In the genomic region with DNA sequence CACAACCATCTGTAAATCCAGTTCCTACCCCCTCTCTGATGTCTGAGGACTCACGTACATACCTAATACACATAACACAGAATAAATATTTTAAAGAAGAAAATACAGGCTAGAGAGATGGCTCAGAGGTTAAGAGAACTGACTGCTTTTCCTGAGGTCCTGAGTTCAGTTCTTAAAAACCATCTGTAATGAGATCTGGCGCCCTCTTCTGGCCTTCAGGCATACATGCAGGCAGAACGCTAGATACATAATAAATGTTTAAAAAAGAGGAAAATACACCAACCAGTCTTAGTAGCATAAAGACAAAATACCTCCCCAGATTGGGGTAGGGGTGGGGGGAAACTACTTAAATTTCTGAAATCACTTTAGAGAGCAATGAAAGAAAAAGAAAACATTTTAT, we compare ENCODE assay signal across 9 mouse cellular contexts. TPM values are rescaled to one million over a fixed set of nuclear protein-coding genes. Genes with fewer than 3 reads are reported as not detected.
DNase-seq lines count a peak whose midpoint lies in the region; ATAC-seq and TF ChIP-seq lines count a peak whose summit lies in the region.
"Had no signal": no experiment of that assay in that cellular context is flagged by ENCODE, and none has a peak within 500 bp of the region (broad histone marks: within the 10 kb centered on the region; RNA-seq: fewer than 3 reads in every experiment).

No protein-coding gene starts in this region.

- no peak overlapping the region for H3K27ac ChIP-seq in kidney, postnatal 0 days
- no peak overlapping the region for H3K27ac ChIP-seq in kidney, embryonic 14.5 days (ENCODE audit: low read depth, low read length)
- H3K27ac ChIP-seq in embryonic facial prominence, embryonic 14.5 days (replicated peaks; ENCODE audit: low read depth, low read length): peak overlapping the region; percentile 34
- H3K27ac ChIP-seq: lung, embryonic 15.5 days; neural tube, embryonic 15.5 days had no signal

- peaks cover 39% of the 10 kb centered on the region for H3K4me1 ChIP-seq in kidney, postnatal 0 days (replicated peaks; ENCODE audit: insufficient read depth, low read length)
- H3K4me1 ChIP-seq in kidney, embryonic 14.5 days (ENCODE audit: control insufficient read depth, insufficient read depth, low read length): peaks cover 58% of the 10 kb centered on the region
- H3K4me1 ChIP-seq in G1E (ENCODE audit: insufficient read depth, low read depth, low read length): no peaks in the 10 kb centered on the region
- peaks cover 60% of the 10 kb centered on the region for H3K4me1 ChIP-seq in embryonic facial prominence, embryonic 14.5 days (ENCODE audit: control insufficient read depth, insufficient read depth, low read length)

- DNase-seq in kidney, postnatal 0 days (ENCODE audit: low spot score): peak; percentile 59
- peak; percentile 27 to 42 for DNase-seq in B cell, adult 2 months
- DNase-seq in G1E (ENCODE audit: low spot score): no peak
- DNase-seq in embryonic facial prominence, embryonic 14.5 days (ENCODE audit: low spot score): no peak
- DNase-seq in MN1 (ENCODE audit: low spot score): no peak
- no peak for DNase-seq in ovary, postnatal 14 days (ENCODE audit: low spot score)

- H3K9ac ChIP-seq in kidney, postnatal 0 days (ENCODE audit: low read depth, low read length): no peak overlapping the region
- H3K9ac ChIP-seq in kidney, embryonic 14.5 days (ENCODE audit: low read depth, low read length): no peak overlapping the region
- no peak overlapping the region for H3K9ac ChIP-seq in embryonic facial prominence, embryonic 14.5 days (ENCODE audit: low read depth, low read length)
- H3K9ac ChIP-seq: lung, embryonic 15.5 days; neural tube, embryonic 15.5 days had no signal

- no peaks in the 10 kb centered on the region for H3K27me3 ChIP-seq in kidney, postnatal 0 days (ENCODE audit: insufficient read depth, low read length)
- no peaks in the 10 kb centered on the region for H3K27me3 ChIP-seq in kidney, embryonic 14.5 days (ENCODE audit: control insufficient read depth, insufficient read depth, low read length)
- H3K27me3 ChIP-seq in G1E (ENCODE audit: insufficient read depth, low read length): peaks cover 16% of the 10 kb centered on the region
- H3K27me3 ChIP-seq in embryonic facial prominence, embryonic 14.5 days (replicated peaks; ENCODE audit: control insufficient read depth, insufficient read depth, low read length): no peaks in the 10 kb centered on the region
- H3K27me3 ChIP-seq: lung, embryonic 15.5 days; neural tube, embryonic 15.5 days had no signal

- peak; percentile 76 for TF ChIP-seq CTCF in kidney, postnatal 0 days (IDR thresholded peaks at IDR 0.05; ENCODE audit: low read depth)
- 0 out of 2 replicates have a peak, but pooled peaks have one; percentile 28 for TF ChIP-seq CTCF in G1E (IDR thresholded peaks at IDR 0.05; ENCODE audit: low read depth, low read length)

- ATAC-seq in kidney, postnatal 0 days (replicated peaks; ENCODE audit: low FRiP score, low read depth): no peak
- ATAC-seq in kidney, embryonic 14.5 days (ENCODE audit: low FRiP score, low TSS enrichment): no peak
- ATAC-seq in G1E (ENCODE audit: extremely low read depth, insufficient number of reproducible peaks, low FRiP score, poor library complexity, severe bottlenecking): no peak
- ATAC-seq in embryonic facial prominence, embryonic 14.5 days (ENCODE audit: low read depth): no peak

- no peaks in the 10 kb centered on the region for H3K36me3 ChIP-seq in kidney, postnatal 0 days (ENCODE audit: insufficient read depth, low read length)
- H3K36me3 ChIP-seq in kidney, embryonic 14.5 days (ENCODE audit: control insufficient read depth, insufficient read depth, low read length): no peaks in the 10 kb centered on the region
- H3K36me3 ChIP-seq in G1E (replicated peaks): no peaks in the 10 kb centered on the region
- H3K36me3 ChIP-seq in embryonic facial prominence, embryonic 14.5 days (ENCODE audit: control insufficient read depth, insufficient read depth, low read length): no peaks in the 10 kb centered on the region
- H3K36me3 ChIP-seq: lung, embryonic 15.5 days; neural tube, embryonic 15.5 days had no signal

- H3K4me2 ChIP-seq in kidney, postnatal 0 days (ENCODE audit: low read length): no peak overlapping the region
- H3K4me2 ChIP-seq in kidney, embryonic 14.5 days (replicated peaks; ENCODE audit: low read depth, low read length): no peak overlapping the region
- no peak overlapping the region for H3K4me2 ChIP-seq in embryonic facial prominence, embryonic 14.5 days (ENCODE audit: low read depth, low read length)
- H3K4me2 ChIP-seq: lung, embryonic 15.5 days; neural tube, embryonic 15.5 days had no signal

- no peak overlapping the region for H3K4me3 ChIP-seq in kidney, postnatal 0 days (replicated peaks; ENCODE audit: low read depth, low read length)
- H3K4me3 ChIP-seq in kidney, embryonic 14.5 days (ENCODE audit: low read length): no peak overlapping the region
- no peak overlapping the region for H3K4me3 ChIP-seq in G1E (ENCODE audit: low read depth, low read length)
- H3K4me3 ChIP-seq in embryonic facial prominence, embryonic 14.5 days (ENCODE audit: low read depth, low read length): no peak overlapping the region
- H3K4me3 ChIP-seq: lung, embryonic 15.5 days; neural tube, embryonic 15.5 days had no signal

- no peaks in the 10 kb centered on the region for H3K9me3 ChIP-seq in kidney, postnatal 0 days (replicated peaks; ENCODE audit: low read length)
- H3K9me3 ChIP-seq in kidney, embryonic 14.5 days (ENCODE audit: control insufficient read depth, low read length): no peaks in the 10 kb centered on the region
- H3K9me3 ChIP-seq in G1E (replicated peaks): no peaks in the 10 kb centered on the region
- no peaks in the 10 kb centered on the region for H3K9me3 ChIP-seq in embryonic facial prominence, embryonic 14.5 days (ENCODE audit: control insufficient read depth, low read length)
- H3K9me3 ChIP-seq: lung, embryonic 15.5 days; neural tube, embryonic 15.5 days had no signal

- WGBS in kidney, postnatal 0 days: 58% methylated on average over 3 of the region's 3 CpGs
- 66% methylated on average over 3 of the region's 3 CpGs for WGBS in kidney, embryonic 14.5 days
- WGBS in embryonic facial prominence, embryonic 14.5 days: 60% methylated on average over 3 of the region's 3 CpGs

RNA-seq across cellular contexts. Expression of a gene that starts 41.2 kb away (rescaled TPM):
- 42.3 and 44.2 TPM in 2 replicates for polyA plus RNA-seq in kidney, postnatal 0 days (2015; fragmentation: Nextera tagmentation; extraction: Ambion mirVana)
- polyA plus RNA-seq in kidney, embryonic 14.5 days (2014; fragmentation: Nextera tagmentation; extraction: Ambion mirVana): 22.5 and 39.6 TPM in 2 replicates
- 49.7 and 50.1 TPM in 2 replicates for total RNA-seq in G1E (2014; fragmentation: Nextera tagmentation)
- 60.3 and 72.6 TPM in 2 replicates for total RNA-seq in G1E (2017)
- polyA plus RNA-seq in G1E (2012): 2.0 and 4.4 TPM in 2 replicates
- polyA plus RNA-seq in embryonic facial prominence, embryonic 14.5 days (2014; fragmentation: Nextera tagmentation; extraction: Ambion mirVana): 33.8 and 34.7 TPM in 2 replicates

RNA-seq across cellular contexts. Expression of a gene that starts 59.7 kb away (rescaled TPM):
- 41.0 and 45.3 TPM in 2 replicates for polyA plus RNA-seq in kidney, postnatal 0 days (2015; fragmentation: Nextera tagmentation; extraction: Ambion mirVana)
- 14.7 and 20.1 TPM in 2 replicates for polyA plus RNA-seq in kidney, embryonic 14.5 days (2014; fragmentation: Nextera tagmentation; extraction: Ambion mirVana)
- total RNA-seq in G1E (2014; fragmentation: Nextera tagmentation) (13.1 and 13.6 TPM in 2 replicates), G1E (2017) (12.6 and 14.8 TPM in 2 replicates)
- polyA plus RNA-seq in G1E (2012): 6.1 and 25.6 TPM in 2 replicates
- polyA plus RNA-seq in embryonic facial prominence, embryonic 14.5 days (2014; fragmentation: Nextera tagmentation; extraction: Ambion mirVana): 16.4 and 18.2 TPM in 2 replicates

RNA-seq across cellular contexts. Expression of a gene that starts 59.8 kb away (rescaled TPM):
- 16.2 and 18.1 TPM in 2 replicates for polyA plus RNA-seq in kidney, postnatal 0 days (2015; fragmentation: Nextera tagmentation; extraction: Ambion mirVana)
- polyA plus RNA-seq in kidney, embryonic 14.5 days (2014; fragmentation: Nextera tagmentation; extraction: Ambion mirVana): 10.4 and 15.0 TPM in 2 replicates
- total RNA-seq in G1E (2014; fragmentation: Nextera tagmentation) (20.4 and 25.5 TPM in 2 replicates), G1E (2017) (8.6 and 9.8 TPM in 2 replicates)
- polyA plus RNA-seq in G1E (2012): 16.6 and 22.1 TPM in 2 replicates
- polyA plus RNA-seq in embryonic facial prominence, embryonic 14.5 days (2014; fragmentation: Nextera tagmentation; extraction: Ambion mirVana): 18.7 and 18.8 TPM in 2 replicates

Comparison
In these comparisons a context has a peak if more than half of its experiments do, and no peak if none do; other contexts are left out.
1. DNase-seq: peak in kidney, postnatal 0 days (single experiment) and B cell, adult 2 months (2 of 2); none in G1E (single experiment), embryonic facial prominence, embryonic 14.5 days (single experiment), MN1 (single experiment) and ovary, postnatal 14 days (single experiment).